Mouse (Mus musculus) limb, embryonic 10.5 days (tissue): ENCODE measurements around the gene Klc4. TPM values are rescaled to one million over a fixed set of nuclear protein-coding genes. Genes with fewer than 3 reads are reported as not detected.

Experiments
- DNase-seq: peaks from one replicate; pipeline ENCODE4 v3.0.0-alpha.2; 2017; ENCODE audit warnings: low spot score
- H3K27ac ChIP-seq: fragments of 300-500 bp; sonication (generic); 2 replicates; pipeline ENCODE4 v1.5.1; 2016; ENCODE audit warnings: mild to moderate bottlenecking
- H3K27me3 ChIP-seq: fragments of 300-500 bp; sonication (generic); 2 replicates; pipeline ENCODE4 v1.6.1; 2016; ENCODE audit warnings: low read depth, mild to moderate bottlenecking; ENCODE audit not compliant: poor library complexity, severe bottlenecking
- H3K36me3 ChIP-seq: fragments of 300-500 bp; sonication (generic); 2 replicates; pipeline ENCODE4 v1.6.1; 2016; ENCODE audit warnings: mild to moderate bottlenecking, moderate library complexity
- H3K4me1 ChIP-seq: fragments of 300-500 bp; sonication (generic); 2 replicates; pipeline ENCODE4 v1.6.1; 2016
- H3K4me3 ChIP-seq: fragments of 300-500 bp; sonication (generic); 2 replicates; pipeline ENCODE4 v1.5.1; 2016; ENCODE audit warnings: mild to moderate bottlenecking, moderate library complexity
- H3K9me3 ChIP-seq: fragments of 300-500 bp; sonication (generic); replicated peaks from 2 replicates; pipeline ENCODE4 v1.6.1; 2016; ENCODE audit warnings: mild to moderate bottlenecking
- WGBS: fragments of 180-500 bp; shearing (Covaris S2); methylation state at CpG from one replicate; pipeline ENCODE4 v1.1.7; 2016; 5-methylcytosine and 5-hydroxymethylcytosine counted together
- polyA plus RNA-seq: library from polyadenylated mRNA; unstranded; fragments of >200 nt; fragmentation: Nextera tagmentation; extraction: Ambion mirVana; gene quantifications from 2 replicates; pipeline ENCODE4 v1.2.1, GENCODE M21; 2016

Gene Klc4
- polyA plus RNA-seq, 1 experiment from 2014 or later = 28.8 TPM

DNA sequence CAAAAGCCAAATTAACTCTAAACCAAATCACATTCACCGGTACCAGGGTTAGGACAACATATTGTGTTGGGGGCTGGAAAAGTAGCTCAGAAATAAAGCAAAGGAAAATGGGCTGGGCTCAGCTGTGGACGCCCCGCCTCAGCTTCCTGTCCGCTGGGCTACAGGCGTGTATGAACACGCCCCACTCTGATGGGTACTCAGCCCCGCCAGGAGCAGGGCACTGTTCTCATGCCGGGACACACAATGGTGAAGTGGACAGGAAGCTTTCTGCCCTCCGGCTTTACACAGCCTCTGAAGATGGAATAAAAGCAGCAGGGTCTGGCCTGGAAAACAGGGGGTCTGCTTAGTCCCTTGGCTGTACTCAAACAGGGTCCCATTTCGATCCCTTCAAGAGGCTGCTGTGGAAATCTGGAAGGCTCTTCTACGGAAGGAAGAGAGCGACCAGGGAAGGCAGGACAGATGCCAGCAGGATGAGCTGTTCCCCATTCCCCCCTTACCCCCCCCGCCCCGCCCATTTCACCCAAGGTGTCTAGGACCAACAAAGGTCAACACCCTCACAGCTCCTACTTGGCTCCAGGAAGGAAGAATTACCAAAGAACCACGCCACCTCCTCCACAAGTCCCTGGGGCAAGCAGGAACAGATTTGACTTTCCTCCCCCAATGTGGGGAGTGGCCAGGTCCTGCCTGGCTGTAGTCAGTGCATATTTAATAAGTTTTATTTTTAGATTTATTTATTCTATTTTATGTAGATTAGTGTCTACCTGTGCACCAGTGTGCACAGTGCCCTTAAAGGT, 35.9 kb downstream of the Klc4 start:
- no peaks in the 10 kb centered on the region for H3K27me3 ChIP-seq
- no peaks in the 10 kb centered on the region for H3K9me3 ChIP-seq
- H3K4me1 ChIP-seq = peaks cover 65% of the 10 kb centered on the region
- 67% methylated on average over 15 of the region's 15 CpGs for WGBS
- no peak for DNase-seq
- no peak overlapping the region for H3K4me3 ChIP-seq
- peak overlapping the region; percentile 57; the same call in 1 of the 2 replicates for H3K27ac ChIP-seq
- H3K36me3 ChIP-seq = peaks cover 27% of the 10 kb centered on the region

DNA sequence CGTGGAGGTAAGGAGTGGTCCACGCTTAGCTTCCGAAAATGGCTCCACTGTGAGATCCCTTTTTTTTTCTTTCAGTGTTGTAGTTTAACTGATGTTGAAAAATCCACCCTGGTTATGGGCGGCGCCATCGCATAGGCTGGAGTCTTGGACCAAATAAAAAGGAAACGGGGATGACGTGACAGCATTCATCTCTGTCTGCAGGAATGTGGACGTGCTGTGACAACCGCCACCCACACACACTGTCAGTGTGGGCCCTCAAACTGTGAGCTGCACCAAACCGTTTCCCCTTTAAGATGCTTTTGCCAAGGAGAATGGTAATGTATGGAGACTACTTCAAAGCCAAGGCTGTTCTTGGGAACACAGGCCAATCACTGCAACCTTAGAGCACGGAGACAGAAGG, 39.8 kb downstream of the Klc4 start:
- no peak overlapping the region for H3K27ac ChIP-seq
- no peak overlapping the region for H3K4me3 ChIP-seq
- no peaks in the 10 kb centered on the region for H3K9me3 ChIP-seq
- 88% methylated on average over 12 of the region's 12 CpGs for WGBS
- no peaks in the 10 kb centered on the region for H3K27me3 ChIP-seq
- DNase-seq = no peak
- peaks cover 43% of the 10 kb centered on the region for H3K4me1 ChIP-seq
- H3K36me3 ChIP-seq = peaks cover 38% of the 10 kb centered on the region

DNA sequence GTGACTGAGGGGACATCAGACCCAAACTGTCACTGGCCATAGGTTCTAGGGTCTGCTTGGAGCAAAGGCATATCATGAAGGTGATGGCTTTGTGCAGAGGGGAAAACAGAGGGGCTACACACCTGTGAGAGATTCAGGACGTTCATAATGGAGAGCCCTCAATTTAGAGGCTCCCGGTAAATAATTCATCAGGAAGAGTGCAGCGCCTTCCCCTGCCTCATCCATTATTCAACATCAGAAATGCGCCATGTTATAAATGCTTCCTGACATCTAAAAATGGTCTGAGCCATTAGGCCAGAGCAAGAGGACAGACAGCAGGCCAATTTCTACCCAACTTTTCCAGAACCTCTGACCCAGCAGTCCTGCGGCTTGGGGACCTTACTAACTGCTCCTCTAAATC, 40.7 kb downstream of the Klc4 start:
- 79% methylated on average over 5 of the region's 5 CpGs for WGBS
- Histone ChIP-seq H3K27me3 (no peaks in the 10 kb centered on the region), H3K27ac (no peak overlapping the region), H3K36me3 (peaks cover 34% of the 10 kb centered on the region), H3K9me3 (no peaks in the 10 kb centered on the region), H3K4me1 (peaks cover 34% of the 10 kb centered on the region), H3K4me3 (no peak overlapping the region)
- no peak for DNase-seq

DNA sequence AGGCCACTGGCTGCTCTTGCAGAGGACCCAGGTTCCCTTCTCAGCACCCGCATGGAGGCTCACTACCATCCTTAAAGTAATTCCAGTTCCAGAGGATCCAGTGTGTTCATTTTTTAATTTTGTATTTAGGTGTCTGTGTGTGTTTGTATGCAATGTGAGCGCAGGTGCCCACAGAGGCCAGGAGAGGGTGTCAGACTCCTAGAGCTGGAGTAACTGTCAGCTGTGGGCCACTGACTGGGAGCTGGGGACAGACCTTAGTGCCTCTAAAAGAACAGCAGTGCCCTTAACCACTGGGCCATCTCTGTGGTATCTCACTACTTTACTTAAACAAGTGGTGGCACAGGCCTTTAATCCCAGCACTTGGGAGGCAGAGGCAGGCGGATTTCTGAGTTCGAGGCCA, 42.6 kb downstream of the Klc4 start:
- WGBS = 95% methylated on average over 4 of the region's 4 CpGs
- DNase-seq = no peak
- Histone ChIP-seq H3K27ac (no peak overlapping the region), H3K36me3 (peaks cover 31% of the 10 kb centered on the region), H3K9me3 (no peaks in the 10 kb centered on the region), H3K27me3 (no peaks in the 10 kb centered on the region), H3K4me3 (no peak overlapping the region), H3K4me1 (peaks cover 25% of the 10 kb centered on the region)

DNA sequence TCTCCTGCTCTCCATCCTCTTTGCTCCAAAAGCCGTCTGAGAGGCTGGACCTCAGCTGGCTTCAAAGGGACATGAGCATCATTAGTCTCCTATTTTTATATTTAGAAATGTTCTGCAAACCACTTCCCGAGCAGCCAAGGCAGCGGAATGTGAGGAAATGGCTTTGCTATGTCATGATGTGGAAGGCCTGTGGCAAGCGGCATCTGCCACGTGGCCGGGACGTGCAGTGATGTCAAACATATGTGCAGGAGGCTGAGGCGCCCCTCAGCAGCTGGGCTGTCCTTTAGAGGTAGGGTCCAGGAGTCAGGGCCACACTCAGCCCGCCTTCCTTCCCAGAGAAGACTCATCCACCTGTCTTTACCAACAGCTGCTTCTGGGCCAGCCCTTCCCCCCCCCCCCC, 43.6 kb downstream of the Klc4 start:
- Histone ChIP-seq H3K27me3 (no peaks in the 10 kb centered on the region), H3K27ac (0 out of 2 replicates have a peak overlapping the region, but pooled peaks have one; percentile 3), H3K36me3 (peaks cover 37% of the 10 kb centered on the region), H3K9me3 (no peaks in the 10 kb centered on the region), H3K4me3 (no peak overlapping the region), H3K4me1 (peaks cover 25% of the 10 kb centered on the region)
- no peak for DNase-seq
- 79% methylated on average over 9 of the region's 9 CpGs for WGBS

- WGBS = 93% methylated on average over 2 of the region's 2 CpGs
- H3K4me3 ChIP-seq = no peak overlapping the region
- H3K9me3 ChIP-seq = no peaks in the 10 kb centered on the region
- DNase-seq = no peak
- no peak overlapping the region for H3K27ac ChIP-seq
- H3K36me3 ChIP-seq = peaks cover 46% of the 10 kb centered on the region
- peaks cover 24% of the 10 kb centered on the region for H3K4me1 ChIP-seq
- H3K27me3 ChIP-seq = no peaks in the 10 kb centered on the region
These were observed 45.3 kb downstream of the Klc4 start for GRCm38 (mm10) chr17:46600569-46600968.

DNA sequence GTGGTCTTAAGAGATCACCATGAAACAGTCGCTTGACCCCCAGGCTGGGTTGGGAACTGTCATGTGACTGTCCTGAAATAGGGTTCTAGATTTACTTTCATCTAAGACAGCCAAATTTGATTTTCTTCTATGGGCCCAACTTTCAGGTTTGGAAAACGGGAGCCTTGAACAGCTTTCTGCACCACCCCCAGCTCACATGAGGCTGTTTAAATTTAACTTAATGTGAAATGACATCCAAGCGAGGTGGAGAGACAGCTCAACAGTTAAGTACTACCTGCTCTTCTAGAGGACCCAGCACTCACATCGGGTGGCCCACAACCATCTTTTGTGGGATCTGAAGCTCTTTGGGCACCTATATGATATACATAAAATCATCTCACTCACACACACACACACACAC, 46.9 kb downstream of the Klc4 start:
- Histone ChIP-seq H3K4me3 (no peak overlapping the region), H3K27ac (no peak overlapping the region), H3K27me3 (no peaks in the 10 kb centered on the region), H3K36me3 (peaks cover 49% of the 10 kb centered on the region), H3K9me3 (no peaks in the 10 kb centered on the region), H3K4me1 (peaks cover 25% of the 10 kb centered on the region)
- WGBS = 89% methylated on average over 4 of the region's 4 CpGs
- DNase-seq = no peak

DNA sequence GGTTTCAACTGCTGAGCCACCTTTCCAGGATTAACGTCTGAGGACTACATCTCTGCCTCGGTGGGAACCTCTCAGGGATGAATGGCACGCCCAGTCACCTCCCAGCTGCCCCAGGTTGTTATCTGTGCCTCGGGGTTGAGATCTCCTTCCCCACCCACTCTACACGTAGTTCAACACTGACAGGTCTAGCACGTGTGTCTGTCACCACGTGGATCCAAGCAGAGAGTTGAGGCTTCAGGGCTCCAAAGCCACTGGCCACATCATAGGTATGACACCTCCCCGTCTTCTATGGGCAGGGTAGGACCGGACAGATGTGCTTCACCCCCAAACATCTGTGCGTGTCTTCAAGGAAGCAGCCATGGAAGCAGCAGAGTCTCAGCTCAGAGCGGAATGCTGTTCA, 47.9 kb downstream of the Klc4 start:
- Histone ChIP-seq H3K9me3 (no peaks in the 10 kb centered on the region), H3K27ac (no peak overlapping the region), H3K4me3 (no peak overlapping the region), H3K27me3 (no peaks in the 10 kb centered on the region), H3K36me3 (peaks cover 51% of the 10 kb centered on the region), H3K4me1 (peaks cover 25% of the 10 kb centered on the region)
- DNase-seq = no peak
- WGBS = 94% methylated on average over 11 of the region's 11 CpGs

- Histone ChIP-seq H3K27me3 (no peaks in the 10 kb centered on the region), H3K4me1 (peaks cover 15% of the 10 kb centered on the region), H3K4me3 (0 out of 2 replicates have a peak overlapping the region, but pooled peaks have one; percentile 0), H3K27ac (peak overlapping the region; percentile 70), H3K36me3 (peaks cover 53% of the 10 kb centered on the region), H3K9me3 (no peaks in the 10 kb centered on the region)
- WGBS = 83% methylated on average over 6 of the region's 6 CpGs
- DNase-seq = no peak
These were observed 50.5 kb downstream of the Klc4 start for GRCm38 (mm10) chr17:46595336-46595735.

DNA sequence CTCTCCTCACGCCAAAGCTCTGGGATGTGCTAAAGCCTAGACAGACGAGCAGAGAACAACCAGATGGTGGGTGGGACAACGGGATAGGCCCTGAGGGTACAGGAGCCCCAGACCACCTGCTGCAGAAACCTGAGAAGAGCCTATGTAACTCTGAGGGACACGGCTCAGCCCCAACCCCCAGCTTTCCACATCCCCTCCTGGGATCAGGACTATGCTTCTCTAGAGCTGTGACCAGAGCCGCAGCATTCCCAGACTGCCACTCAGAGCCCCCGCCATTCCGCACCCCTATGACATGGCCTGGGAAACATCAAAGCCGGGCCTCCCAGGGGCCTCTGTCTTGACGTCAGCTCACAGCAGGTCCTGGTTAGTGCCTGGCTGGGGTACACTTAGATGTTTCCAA, 51.2 kb downstream of the Klc4 start:
- H3K9me3 ChIP-seq = no peaks in the 10 kb centered on the region
- H3K4me1 ChIP-seq = peaks cover 15% of the 10 kb centered on the region
- WGBS = 12% methylated on average over 9 of the region's 9 CpGs
- DNase-seq = peak; percentile 48
- H3K27me3 ChIP-seq = no peaks in the 10 kb centered on the region
- peak overlapping the region; percentile 70; the same call in 1 of the 2 replicates for H3K27ac ChIP-seq
- peak overlapping the region; percentile 0; the same call in 1 of the 2 replicates for H3K4me3 ChIP-seq
- H3K36me3 ChIP-seq = peaks cover 60% of the 10 kb centered on the region

GRCm38 (mm10) chr17:46593124-46593523, 52.7 kb downstream of the Klc4 start:
- 93% methylated on average over 4 of the region's 4 CpGs for whole genome bisulfite sequencing
- H3K4me1 ChIP-seq = peaks cover 15% of the 10 kb centered on the region
- no peak for DNase-seq
- H3K9me3 ChIP-seq = no peaks in the 10 kb centered on the region
- H3K27ac ChIP-seq = 0 out of 2 replicates have a peak overlapping the region, but pooled peaks have one; percentile 15
- peaks cover 70% of the 10 kb centered on the region for H3K36me3 ChIP-seq
- H3K4me3 ChIP-seq = no peak overlapping the region
- no peaks in the 10 kb centered on the region for H3K27me3 ChIP-seq

- WGBS = 92% methylated on average over 19 of the region's 19 CpGs
- H3K36me3 ChIP-seq = peaks cover 70% of the 10 kb centered on the region
- H3K4me3 ChIP-seq = no peak overlapping the region
- no peaks in the 10 kb centered on the region for H3K9me3 ChIP-seq
- no peak overlapping the region; the same call in 1 of the 2 replicates for H3K27ac ChIP-seq
- H3K4me1 ChIP-seq = peaks cover 15% of the 10 kb centered on the region
- DNase-seq = no peak
- no peaks in the 10 kb centered on the region for H3K27me3 ChIP-seq
These were observed 54.4 kb downstream of the Klc4 start for GRCm38 (mm10) chr17:46591406-46591805.

DNA sequence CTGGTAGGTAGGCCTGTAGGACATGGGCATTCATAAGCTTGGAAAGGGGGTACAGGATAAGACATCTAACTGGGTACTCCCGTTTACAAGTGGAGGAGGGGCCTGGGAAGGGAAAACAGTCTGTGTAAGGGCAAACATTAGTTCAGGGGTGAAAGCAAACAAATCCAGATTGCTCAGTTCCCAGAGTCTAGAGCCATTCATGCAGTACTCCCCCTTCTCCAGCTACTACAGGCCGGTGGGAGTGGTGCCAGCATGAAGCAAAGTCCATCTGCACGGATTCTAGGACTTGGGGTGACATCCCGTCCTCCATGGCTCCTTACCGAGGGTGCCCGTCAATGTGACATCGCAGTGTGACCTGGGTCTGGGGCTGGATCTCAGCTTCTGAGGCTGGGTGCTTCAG, 55.4 kb downstream of the Klc4 start:
- H3K27me3 ChIP-seq = no peaks in the 10 kb centered on the region
- WGBS = 92% methylated on average over 7 of the region's 7 CpGs
- H3K9me3 ChIP-seq = no peaks in the 10 kb centered on the region
- H3K4me3 ChIP-seq = no peak overlapping the region
- H3K4me1 ChIP-seq = peaks cover 12% of the 10 kb centered on the region
- H3K36me3 ChIP-seq = peaks cover 79% of the 10 kb centered on the region
- no peak for DNase-seq
- no peak overlapping the region; the same call in 1 of the 2 replicates for H3K27ac ChIP-seq
